Comparison of ENCODE assay signal across 19 mouse cellular contexts in genomic region chr1:38012104-38012503, GRCm38 (mm10). TPM values are rescaled to one million over a fixed set of nuclear protein-coding genes. Genes with fewer than 3 reads are reported as not detected.
A peak's percentile ranks its signal among the peaks of the same experiment; 100 is the strongest.
DNase-seq lines count a peak whose midpoint lies in the region; ATAC-seq lines count a peak whose summit lies in the region.
"Had no signal": no experiment of that assay in that cellular context is flagged by ENCODE, and none has a peak within 500 bp of the region (broad histone marks: within the 10 kb centered on the region; RNA-seq: fewer than 3 reads in every experiment).

No protein-coding gene starts in this region.

- H3K4me1 ChIP-seq in liver, embryonic 11.5 days (replicated peaks; ENCODE audit: control insufficient read depth, insufficient read depth, low read length), result peaks cover 48% of the 10 kb centered on the region
- H3K4me1 ChIP-seq in midbrain, embryonic 10.5 days, result no peaks in the 10 kb centered on the region
- no peaks in the 10 kb centered on the region for H3K4me1 ChIP-seq in embryonic facial prominence, embryonic 10.5 days
- H3K4me1 ChIP-seq: forebrain, embryonic 12.5 days; hindbrain, embryonic 13.5 days; limb, embryonic 12.5 days; midbrain, embryonic 12.5 days had no signal

- H3K9ac ChIP-seq in liver, embryonic 11.5 days (ENCODE audit: low read depth, low read length), result no peak overlapping the region
- H3K9ac ChIP-seq: forebrain, embryonic 12.5 days; hindbrain, embryonic 13.5 days; limb, embryonic 12.5 days; midbrain, embryonic 12.5 days had no signal

- 65% methylated on average over 3 of the region's 3 CpGs for WGBS in liver, embryonic 11.5 days
- WGBS in midbrain, embryonic 10.5 days, result 89% methylated on average over 3 of the region's 3 CpGs
- WGBS in embryonic facial prominence, embryonic 10.5 days, result 84% methylated on average over 3 of the region's 3 CpGs

- no peak overlapping the region for H3K4me3 ChIP-seq in liver, embryonic 11.5 days (ENCODE audit: low read depth, low read length)
- H3K4me3 ChIP-seq in midbrain, embryonic 10.5 days, result no peak overlapping the region
- no peak overlapping the region for H3K4me3 ChIP-seq in embryonic facial prominence, embryonic 10.5 days
- H3K4me3 ChIP-seq: forebrain, embryonic 12.5 days; heart, adult 2 months; hindbrain, embryonic 13.5 days; layer of hippocampus, adult 2 months; limb, embryonic 12.5 days; midbrain, embryonic 12.5 days had no signal

- ATAC-seq in liver, embryonic 11.5 days (replicated peaks; ENCODE audit: low FRiP score), result peak; percentile 22; the same call in 1 of the 2 replicates
- ATAC-seq in monocyte, adult 5-6 weeks (replicated peaks; ENCODE audit: insufficient number of reproducible peaks, low FRiP score, low TSS enrichment, poor library complexity, severe bottlenecking), result peak; percentile 92
- ATAC-seq: activated CD4-positive, CD25-positive, alpha-beta regulatory T cell, adult 4 months had no signal

- peak; percentile 21 for DNase-seq in heart, adult 8-10 months (ENCODE audit: low spot score)
- DNase-seq in heart, postnatal 25 days (ENCODE audit: low spot score), result no peak
- peak; percentile 43 for DNase-seq in lung, postnatal 36 days
- no peak for DNase-seq in lung, postnatal 10 days
- no peak for DNase-seq in liver, embryonic 11.5 days (ENCODE audit: low spot score)
- no peak for DNase-seq in midbrain, embryonic 10.5 days (ENCODE audit: low spot score)
- no peak for DNase-seq in embryonic facial prominence, embryonic 10.5 days (ENCODE audit: low spot score)
- DNase-seq: cerebellum, adult 9-10 months; kidney, adult 9 months had no signal

- intact Hi-C loops in heart, postnatal 25 days (cut with DNase I), result no loop called here

- H3K27ac ChIP-seq in liver, embryonic 11.5 days (ENCODE audit: low read depth, low read length), result peak overlapping the region; percentile 82
- no peak overlapping the region for H3K27ac ChIP-seq in midbrain, embryonic 10.5 days (replicated peaks)
- no peak overlapping the region for H3K27ac ChIP-seq in embryonic facial prominence, embryonic 10.5 days (replicated peaks)
- H3K27ac ChIP-seq: forebrain, embryonic 12.5 days; heart, adult 2 months; hindbrain, embryonic 13.5 days; layer of hippocampus, adult 2 months; limb, embryonic 12.5 days; midbrain, embryonic 12.5 days had no signal

- no peaks in the 10 kb centered on the region for H3K36me3 ChIP-seq in liver, embryonic 11.5 days (ENCODE audit: control insufficient read depth, insufficient read depth, low read length)
- no peaks in the 10 kb centered on the region for H3K36me3 ChIP-seq in midbrain, embryonic 10.5 days
- H3K36me3 ChIP-seq in embryonic facial prominence, embryonic 10.5 days (replicated peaks), result no peaks in the 10 kb centered on the region
- H3K36me3 ChIP-seq: forebrain, embryonic 12.5 days; hindbrain, embryonic 13.5 days; limb, embryonic 12.5 days; midbrain, embryonic 12.5 days had no signal

- no peaks in the 10 kb centered on the region for H3K27me3 ChIP-seq in liver, embryonic 11.5 days (replicated peaks; ENCODE audit: control insufficient read depth, insufficient read depth, low read length)
- no peaks in the 10 kb centered on the region for H3K27me3 ChIP-seq in midbrain, embryonic 10.5 days (ENCODE audit: low read depth, poor library complexity, severe bottlenecking)
- H3K27me3 ChIP-seq in embryonic facial prominence, embryonic 10.5 days (replicated peaks; ENCODE audit: low read depth, poor library complexity, severe bottlenecking), result no peaks in the 10 kb centered on the region
- H3K27me3 ChIP-seq: forebrain, embryonic 12.5 days; hindbrain, embryonic 13.5 days; limb, embryonic 12.5 days; midbrain, embryonic 12.5 days had no signal

- peak overlapping the region; percentile 50 for H3K4me2 ChIP-seq in liver, embryonic 11.5 days
- H3K4me2 ChIP-seq: forebrain, embryonic 12.5 days; hindbrain, embryonic 13.5 days; limb, embryonic 12.5 days; midbrain, embryonic 12.5 days had no signal

- no peaks in the 10 kb centered on the region for H3K9me3 ChIP-seq in liver, embryonic 11.5 days (ENCODE audit: control insufficient read depth, low read length)
- H3K9me3 ChIP-seq in midbrain, embryonic 10.5 days (replicated peaks), result no peaks in the 10 kb centered on the region
- no peaks in the 10 kb centered on the region for H3K9me3 ChIP-seq in embryonic facial prominence, embryonic 10.5 days
- H3K9me3 ChIP-seq: forebrain, embryonic 12.5 days; hindbrain, embryonic 13.5 days; limb, embryonic 12.5 days; midbrain, embryonic 12.5 days had no signal

RNA-seq across cellular contexts. Expression of gene Eif5b, which starts 14.3 kb away (rescaled TPM):
- 10 to 100 TPM; 51.0 to 57.4 (median 54.5) TPM for total RNA-seq in heart, adult 8-10 months (2022)
- 10 to 100 TPM; 42.9 to 45.7 TPM for total RNA-seq in heart, postnatal 25 days (2021)
- polyA plus RNA-seq in liver, embryonic 11.5 days (2014; fragmentation: Nextera tagmentation; extraction: Ambion mirVana), result 35.0 and 40.1 TPM in 2 replicates
- total RNA-seq in monocyte, adult 5-6 weeks (2017), result 18.3 to 36.7 TPM (median 24.2 TPM) in 3 replicates
- polyA plus RNA-seq in midbrain, embryonic 10.5 days (2016; fragmentation: Nextera tagmentation; extraction: Ambion mirVana), result 24.7 and 24.9 TPM in 2 replicates
- polyA plus RNA-seq in embryonic facial prominence, embryonic 10.5 days (2016; fragmentation: Nextera tagmentation; extraction: Ambion mirVana), result 29.0 and 30.6 TPM in 2 replicates

RNA-seq across cellular contexts. Expression of gene Txndc9, which starts 14.4 kb away (rescaled TPM):
- 10 to 100 TPM; 54.6 to 63.0 (median 59.3) TPM for total RNA-seq in heart, adult 8-10 months (2022)
- total RNA-seq in heart, postnatal 25 days (2021), result 10 to 100 TPM; 52.6 to 57.2 TPM
- polyA plus RNA-seq in liver, embryonic 11.5 days (2014; fragmentation: Nextera tagmentation; extraction: Ambion mirVana), result 105 and 110 TPM in 2 replicates
- total RNA-seq in monocyte, adult 5-6 weeks (2017), result 68.6 to 86.6 TPM (median 76.9 TPM) in 3 replicates
- polyA plus RNA-seq in midbrain, embryonic 10.5 days (2016; fragmentation: Nextera tagmentation; extraction: Ambion mirVana), result 154 and 160 TPM in 2 replicates
- 144 and 150 TPM in 2 replicates for polyA plus RNA-seq in embryonic facial prominence, embryonic 10.5 days (2016; fragmentation: Nextera tagmentation; extraction: Ambion mirVana)

RNA-seq across cellular contexts. Expression of gene Lyg1, which starts 54.5 kb away (rescaled TPM):
- total RNA-seq in heart, adult 8-10 months (2022), result not detected
- total RNA-seq in heart, postnatal 25 days (2021), result not detected
- polyA plus RNA-seq in liver, embryonic 11.5 days (2014; fragmentation: Nextera tagmentation; extraction: Ambion mirVana), result not detected in 2 replicates
- total RNA-seq in monocyte, adult 5-6 weeks (2017), result not detected in 3 replicates
- polyA plus RNA-seq in midbrain, embryonic 10.5 days (2016; fragmentation: Nextera tagmentation; extraction: Ambion mirVana), result not detected in 2 replicates
- not detected in 2 replicates for polyA plus RNA-seq in embryonic facial prominence, embryonic 10.5 days (2016; fragmentation: Nextera tagmentation; extraction: Ambion mirVana)
- total RNA-seq: heart, adult 2 months; layer of hippocampus, adult 2 months had no signal
- polyA plus RNA-seq: activated CD4-positive, CD25-positive, alpha-beta regulatory T cell, adult 4 months; C2C12; embryonic facial prominence, embryonic 11.5 days; forebrain, embryonic 12.5 days; heart, adult 2 months; hindbrain, embryonic 13.5 days; limb, embryonic 12.5 days; midbrain, embryonic 12.5 days had no signal

Comparison
In these comparisons a context has a peak if more than half of its experiments do, and no peak if none do; other contexts are left out.
1. DNase-seq: peak in heart, adult 8-10 months (single experiment) and lung, postnatal 36 days (single experiment); none in heart, postnatal 25 days (single experiment), lung, postnatal 10 days (single experiment), liver, embryonic 11.5 days (single experiment), midbrain, embryonic 10.5 days (single experiment) and embryonic facial prominence, embryonic 10.5 days (single experiment).